Mouse (Mus musculus) intestine, embryonic 15.5 days (tissue): Measurements from ENCODE around the gene Ugt1a10. TPM values are rescaled to one million over a fixed set of nuclear protein-coding genes. Genes with fewer than 3 reads are reported as not detected.
"Not testable (repeated sequence)": the region's sequence is repeated elsewhere in the genome, so short reads cannot be mapped to it uniquely, and the experiment has no call there.

Experiments
- ATAC-seq: fragments of 200-750 bp; cut with Nextera tagmentation; 2 replicates; pipeline ENCODE4 v1.8.0; 2017; ENCODE audit warnings: moderate TSS enrichment, moderate library complexity
- H3K27ac ChIP-seq: fragments of 300-500 bp; sonication (generic); 2 replicates; pipeline ENCODE4 v1.5.1; 2015; ENCODE audit warnings: mild to moderate bottlenecking, inconsistent platforms
- H3K27me3 ChIP-seq: fragments of 300-500 bp; sonication (generic); replicated peaks from 2 replicates; pipeline ENCODE4 v1.6.1; 2015; ENCODE audit warnings: inconsistent platforms
- H3K36me3 ChIP-seq: fragments of 300-500 bp; sonication (generic); 2 replicates; pipeline ENCODE4 v1.6.1; 2015; ENCODE audit warnings: inconsistent platforms
- H3K4me1 ChIP-seq: fragments of 300-500 bp; sonication (generic); replicated peaks from 2 replicates; pipeline ENCODE4 v1.6.1; 2015; ENCODE audit warnings: inconsistent platforms
- H3K4me2 ChIP-seq: fragments of 300-500 bp; sonication (generic); replicated peaks from 2 replicates; pipeline ENCODE4 v1.6.1; 2015; ENCODE audit warnings: mild to moderate bottlenecking, inconsistent platforms
- H3K4me3 ChIP-seq: fragments of 300-500 bp; sonication (generic); replicated peaks from 2 replicates; pipeline ENCODE4 v1.5.1; 2015; ENCODE audit warnings: inconsistent platforms
- H3K9ac ChIP-seq: fragments of 300-500 bp; sonication (generic); 2 replicates; pipeline ENCODE4 v1.6.1; 2015; ENCODE audit warnings: inconsistent platforms
- H3K9me3 ChIP-seq: fragments of 300-500 bp; sonication (generic); 2 replicates; pipeline ENCODE4 v1.6.1; 2016; ENCODE audit warnings: inconsistent platforms
- WGBS: fragments of 180-500 bp; shearing (Covaris S2); methylation state at CpG from one replicate; pipeline ENCODE4 v1.1.7; 2015; 5-methylcytosine and 5-hydroxymethylcytosine counted together
- polyA plus RNA-seq: library from polyadenylated mRNA; unstranded; fragments of >200 nt; fragmentation: Nextera tagmentation; extraction: Ambion mirVana; gene quantifications from 2 replicates; pipeline ENCODE4 v1.2.1, GENCODE M21; 2015

Ugt1a10 gene
- not detected in 2 replicates for polyA plus RNA-seq

DNA sequence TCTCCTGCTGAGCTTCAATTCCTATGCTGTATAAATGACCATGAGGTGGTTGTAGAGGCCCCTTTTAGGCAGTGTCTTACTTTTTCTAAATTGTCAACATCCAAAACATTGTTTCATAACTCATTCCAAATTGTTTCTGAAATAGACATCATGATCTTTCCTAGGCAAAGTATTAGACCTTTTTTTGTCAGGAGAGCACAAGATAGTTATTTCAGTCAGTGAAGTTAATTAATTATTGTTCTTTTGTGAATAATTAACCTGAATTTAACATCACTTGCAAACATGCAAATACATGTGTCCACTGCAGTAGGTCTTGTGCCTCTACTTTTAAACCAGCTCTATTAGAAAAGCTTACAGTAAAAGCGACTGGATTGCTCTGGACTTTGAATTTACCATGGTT lies at the start of gene Ugt1a10:
TSS of gene Ugt1a10 (plus strand) at position 301 of the 400 bp plus-strand sequence.
- Histone ChIP-seq H3K4me2 (no peak within 1 kb of the TSS), H3K27me3 (no peaks in the 10 kb centered on the region), H3K4me1 (no peaks in the 10 kb centered on the region), H3K4me3 (no peak within 1 kb of the TSS), H3K36me3 (no peaks in the 10 kb centered on the region), H3K27ac (no peak within 1 kb of the TSS), H3K9me3 (no peaks in the 10 kb centered on the region), H3K9ac (no peak within 1 kb of the TSS)
- ATAC-seq, result no peak
- WGBS, result 71% methylated on average over 1 of the region's 1 CpGs

DNA sequence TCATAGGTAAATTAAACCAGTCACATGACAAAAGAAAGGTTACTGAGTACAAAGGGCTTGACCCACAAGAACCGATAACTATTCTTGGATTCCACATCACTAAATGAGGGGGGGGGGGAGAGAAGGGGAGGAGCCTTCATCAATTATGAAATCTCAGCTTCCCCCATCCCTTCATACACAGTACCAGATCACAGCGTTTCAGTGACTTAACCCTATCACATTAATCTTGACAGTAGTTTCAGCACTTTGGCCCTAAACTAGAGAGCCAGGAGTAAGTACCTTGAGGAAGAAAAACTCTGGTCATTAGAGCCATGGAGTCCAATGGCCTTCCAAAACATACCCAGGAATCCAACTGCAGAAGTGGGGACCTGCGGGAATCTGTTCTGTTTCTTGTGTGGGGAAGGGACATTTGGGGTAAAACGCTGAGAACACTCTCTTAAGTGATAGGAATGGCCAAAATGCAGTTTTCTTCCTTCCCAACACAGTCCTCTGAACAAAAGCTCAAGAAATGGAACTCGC lies 47.4 kb upstream of the Ugt1a10 start:
- Histone ChIP-seq H3K4me1 (no peaks in the 10 kb centered on the region), H3K4me2 (peak overlapping the region; percentile 71), H3K9me3 (no peaks in the 10 kb centered on the region), H3K27me3 (no peaks in the 10 kb centered on the region), H3K27ac (peak overlapping the region; percentile 87), H3K9ac (peak overlapping the region; percentile 94), H3K36me3 (no peaks in the 10 kb centered on the region; the same call in 1 of the 2 replicates), H3K4me3 (peak overlapping the region; percentile 76)
- 2% methylated on average over 5 of the region's 5 CpGs for WGBS
- ATAC-seq, result peak; percentile 77

DNA sequence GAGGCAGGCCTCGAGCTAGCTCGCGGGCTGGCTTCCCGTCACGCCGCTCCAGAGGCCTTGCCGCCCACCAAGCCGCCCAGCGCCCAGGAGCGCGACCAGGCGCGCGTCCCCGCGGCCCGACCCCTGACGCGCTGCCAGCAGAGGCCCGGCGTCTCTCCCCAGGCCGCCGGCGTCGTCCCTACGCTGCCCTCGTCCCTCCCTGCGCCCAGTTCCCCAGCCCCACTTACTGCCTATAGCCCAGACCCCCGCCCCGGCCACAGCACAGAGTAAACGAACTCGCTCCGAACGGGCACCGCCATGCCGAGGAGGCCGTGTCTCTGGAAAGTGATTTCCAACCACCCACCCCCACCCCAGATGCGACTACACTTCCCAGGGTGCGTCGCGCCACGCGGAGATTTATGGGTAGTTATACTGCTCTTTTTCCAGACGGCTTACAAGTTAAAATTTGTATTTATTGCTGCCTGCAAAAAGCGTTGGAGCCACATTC lies 46.9 kb upstream of the Ugt1a10 start, which contains the start of gene Usp40:
TSS of gene Usp40 (minus strand) at position 341 of the 487 bp plus-strand sequence.
- Histone ChIP-seq H3K4me2 (peak within 1 kb of the TSS; percentile 71), H3K4me1 (no peaks in the 10 kb centered on the region), H3K36me3 (no peaks in the 10 kb centered on the region; the same call in 1 of the 2 replicates), H3K4me3 (peak within 1 kb of the TSS; percentile 76), H3K9me3 (no peaks in the 10 kb centered on the region), H3K9ac (peak within 1 kb of the TSS; percentile 94), H3K27ac (peak within 1 kb of the TSS; percentile 87), H3K27me3 (no peaks in the 10 kb centered on the region)
- under 1% methylated on average over 45 of the region's 45 CpGs for WGBS
- ATAC-seq, result peak; percentile 96

DNA sequence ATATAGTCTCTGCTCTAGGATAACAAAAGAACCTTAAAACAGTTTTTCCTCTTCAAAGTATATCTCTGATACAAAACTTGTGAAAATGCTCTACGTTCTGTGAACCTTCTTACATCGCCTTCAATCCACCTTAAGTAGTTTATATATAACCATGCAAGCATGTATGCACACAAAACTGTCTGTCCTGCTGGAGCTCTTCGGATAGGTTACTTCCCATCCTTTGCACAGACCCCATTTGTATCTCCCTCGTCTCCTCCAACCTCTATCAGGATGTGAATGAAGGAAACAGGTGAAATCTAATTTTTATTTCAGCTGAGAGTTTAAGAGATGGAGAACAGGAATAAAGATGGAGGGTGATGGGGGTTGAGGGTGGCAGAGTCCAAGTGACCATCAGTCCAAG lies 46.5 kb upstream of the Ugt1a10 start:
- H3K4me1 ChIP-seq, result no peaks in the 10 kb centered on the region
- no peaks in the 10 kb centered on the region for H3K9me3 ChIP-seq
- H3K4me3 ChIP-seq, result peak overlapping the region; percentile 76
- 34% methylated on average over 4 of the region's 4 CpGs for WGBS
- H3K9ac ChIP-seq, result peak overlapping the region; percentile 94
- no peaks in the 10 kb centered on the region for H3K27me3 ChIP-seq
- H3K4me2 ChIP-seq, result peak overlapping the region; percentile 71
- no peaks in the 10 kb centered on the region; the same call in 1 of the 2 replicates for H3K36me3 ChIP-seq
- no peak overlapping the region for H3K27ac ChIP-seq
- 0 out of 2 replicates have a peak, but pooled peaks have one; percentile 19 for ATAC-seq

DNA sequence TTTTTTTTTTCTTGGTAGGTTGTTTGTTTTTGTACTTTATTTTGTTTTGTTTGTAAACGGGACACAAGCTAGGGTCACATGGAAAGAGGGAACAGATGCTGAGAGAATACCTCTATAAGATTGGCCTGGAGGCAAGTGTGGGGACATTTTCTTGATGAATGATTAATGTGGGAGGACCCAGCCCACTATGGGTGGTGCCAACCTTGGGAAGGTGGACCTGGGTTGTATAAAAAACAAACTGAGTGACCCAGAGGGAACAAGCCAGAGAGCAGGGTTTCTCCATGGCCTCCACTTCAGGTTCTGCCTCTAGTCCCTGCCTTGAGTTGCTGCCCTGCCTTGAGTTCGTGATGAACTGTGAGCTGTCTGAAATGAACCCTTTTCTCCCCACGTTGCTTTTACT lies 45.7 kb upstream of the Ugt1a10 start:
- Histone ChIP-seq H3K27me3 (no peaks in the 10 kb centered on the region), H3K9ac (no peak overlapping the region), H3K9me3 (no peaks in the 10 kb centered on the region), H3K4me2 (no peak overlapping the region), H3K36me3 (no peaks in the 10 kb centered on the region), H3K27ac (no peak overlapping the region), H3K4me1 (no peaks in the 10 kb centered on the region), H3K4me3 (no peak overlapping the region)
- 74% methylated on average over 3 of the region's 3 CpGs for WGBS
- no peak for ATAC-seq

DNA sequence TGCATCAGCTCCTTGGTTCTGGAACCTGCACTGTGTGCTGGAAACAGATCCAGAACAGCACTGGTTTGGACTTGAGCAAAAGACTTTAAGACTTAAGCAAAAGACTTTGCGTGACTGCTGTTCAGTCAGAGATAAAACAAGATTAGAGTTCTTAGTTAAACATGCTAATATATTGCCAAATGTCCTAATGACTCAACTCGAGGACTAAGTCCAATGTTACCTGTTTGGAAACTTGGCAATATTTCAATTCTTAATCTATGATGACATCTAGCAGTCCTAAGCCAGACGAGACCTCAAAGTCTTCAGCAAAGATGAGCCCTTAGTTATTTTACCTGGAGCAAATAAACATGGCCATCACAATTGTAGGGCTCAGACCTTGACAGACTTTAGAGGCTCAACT lies 41.5 kb upstream of the Ugt1a10 start:
- H3K9ac ChIP-seq, result no peak overlapping the region
- WGBS, result 49% methylated on average over 3 of the region's 3 CpGs
- H3K9me3 ChIP-seq, result no peaks in the 10 kb centered on the region
- no peaks in the 10 kb centered on the region for H3K4me1 ChIP-seq
- no peak overlapping the region for H3K4me3 ChIP-seq
- no peaks in the 10 kb centered on the region for H3K36me3 ChIP-seq
- H3K4me2 ChIP-seq, result no peak overlapping the region
- H3K27me3 ChIP-seq, result no peaks in the 10 kb centered on the region
- H3K27ac ChIP-seq, result no peak overlapping the region
- ATAC-seq, result peak; percentile 67; the same call in 1 of the 2 replicates

DNA sequence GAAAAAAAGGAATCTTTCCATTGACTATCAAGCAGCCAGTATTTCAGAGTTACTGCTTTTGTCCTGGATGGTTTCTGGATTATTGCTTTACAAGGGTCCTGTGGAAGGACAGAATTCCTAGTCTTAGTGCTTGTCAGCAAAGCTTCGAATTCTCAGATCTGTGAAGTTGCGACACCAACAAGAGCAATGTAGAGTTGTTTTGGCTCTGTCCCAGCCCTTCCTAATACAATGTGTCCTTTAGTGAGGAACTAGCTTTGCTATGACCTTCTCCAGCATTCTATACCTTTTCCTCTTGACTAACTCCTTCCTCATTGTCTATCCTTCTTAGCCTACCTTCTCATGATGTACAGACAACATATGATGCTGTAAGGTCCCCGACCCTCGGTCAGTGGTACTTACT lies 41.0 kb upstream of the Ugt1a10 start:
- Histone ChIP-seq H3K4me3 (no peak overlapping the region), H3K27me3 (no peaks in the 10 kb centered on the region), H3K4me2 (no peak overlapping the region), H3K27ac (no peak overlapping the region), H3K9me3 (no peaks in the 10 kb centered on the region), H3K36me3 (no peaks in the 10 kb centered on the region), H3K9ac (no peak overlapping the region), H3K4me1 (no peaks in the 10 kb centered on the region)
- no peak for ATAC-seq
- WGBS, result 91% methylated on average over 4 of the region's 4 CpGs

DNA sequence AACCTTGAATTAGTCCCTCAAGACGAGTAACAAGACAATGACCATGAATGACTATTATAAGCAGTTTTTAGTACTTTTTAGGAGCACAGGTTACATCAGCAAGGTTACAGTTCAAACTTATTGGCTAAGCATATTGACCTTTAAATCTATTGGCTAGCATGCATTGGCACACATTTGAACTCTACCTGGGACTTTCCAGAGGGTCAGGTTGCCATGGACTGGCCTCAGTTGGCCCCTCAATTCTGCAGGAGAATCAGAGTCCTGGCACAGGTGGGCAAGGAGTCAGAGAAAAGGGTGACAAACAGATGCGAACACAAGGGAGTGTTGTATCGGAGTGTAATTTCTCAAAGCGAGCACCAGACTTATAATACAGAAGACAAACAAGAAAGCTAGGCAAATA lies 40.5 kb upstream of the Ugt1a10 start:
- Histone ChIP-seq H3K4me2 (no peak overlapping the region), H3K9me3 (no peaks in the 10 kb centered on the region), H3K4me1 (no peaks in the 10 kb centered on the region), H3K27ac (no peak overlapping the region), H3K9ac (no peak overlapping the region), H3K27me3 (no peaks in the 10 kb centered on the region), H3K36me3 (no peaks in the 10 kb centered on the region), H3K4me3 (no peak overlapping the region)
- 92% methylated on average over 4 of the region's 4 CpGs for WGBS
- no peak for ATAC-seq

DNA sequence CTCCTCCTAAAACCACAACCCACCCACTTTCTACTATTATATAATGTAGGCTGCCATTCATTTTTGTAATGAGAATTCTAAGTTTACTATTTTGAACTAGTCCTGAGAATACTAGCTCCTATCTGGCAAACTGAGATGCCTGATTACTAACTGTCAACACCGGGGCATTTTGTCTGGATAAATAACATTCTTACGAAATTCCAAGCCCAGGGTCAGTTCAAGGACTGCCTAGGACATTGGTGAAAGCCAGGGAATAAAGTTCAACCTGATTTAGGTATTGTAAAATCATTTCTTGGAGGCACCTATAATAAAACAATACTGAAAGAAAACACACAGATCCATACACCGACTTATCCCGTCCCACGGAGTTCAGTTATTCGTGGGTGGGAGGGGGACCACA lies 39.8 kb upstream of the Ugt1a10 start:
- Histone ChIP-seq H3K36me3 (no peaks in the 10 kb centered on the region), H3K4me2 (no peak overlapping the region), H3K4me1 (no peaks in the 10 kb centered on the region), H3K27me3 (no peaks in the 10 kb centered on the region), H3K9me3 (no peaks in the 10 kb centered on the region), H3K9ac (no peak overlapping the region), H3K27ac (no peak overlapping the region), H3K4me3 (no peak overlapping the region)
- no peak for ATAC-seq
- WGBS, result 87% methylated on average over 6 of the region's 6 CpGs

DNA sequence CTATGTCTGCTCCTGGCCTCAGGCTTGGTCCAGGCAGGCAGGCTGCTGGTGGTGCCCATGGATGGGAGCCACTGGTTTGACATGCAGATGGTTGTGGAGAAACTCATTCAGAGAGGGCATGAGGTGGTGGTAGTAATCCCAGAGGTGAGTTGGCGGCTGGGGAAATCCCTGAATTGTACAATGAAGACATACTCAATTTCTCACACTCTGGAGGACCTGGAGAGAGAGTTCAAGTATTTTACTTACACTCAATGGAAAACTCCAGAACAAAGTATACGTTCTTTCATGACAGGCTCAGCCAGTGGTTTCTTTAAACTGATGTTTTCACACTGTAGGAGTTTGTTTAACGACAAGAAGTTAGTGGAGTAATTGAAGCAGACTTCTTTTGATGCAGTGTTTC lies 29.9 kb upstream of the Ugt1a10 start:
- H3K4me3 ChIP-seq, H3K27ac ChIP-seq, ATAC-seq, H3K4me1 ChIP-seq, H3K27me3 ChIP-seq, H3K36me3 ChIP-seq, H3K9ac ChIP-seq, H3K9me3 ChIP-seq, H3K4me2 ChIP-seq: not testable (repeated sequence)
- 69% methylated on average over 3 of the region's 3 CpGs for WGBS

DNA sequence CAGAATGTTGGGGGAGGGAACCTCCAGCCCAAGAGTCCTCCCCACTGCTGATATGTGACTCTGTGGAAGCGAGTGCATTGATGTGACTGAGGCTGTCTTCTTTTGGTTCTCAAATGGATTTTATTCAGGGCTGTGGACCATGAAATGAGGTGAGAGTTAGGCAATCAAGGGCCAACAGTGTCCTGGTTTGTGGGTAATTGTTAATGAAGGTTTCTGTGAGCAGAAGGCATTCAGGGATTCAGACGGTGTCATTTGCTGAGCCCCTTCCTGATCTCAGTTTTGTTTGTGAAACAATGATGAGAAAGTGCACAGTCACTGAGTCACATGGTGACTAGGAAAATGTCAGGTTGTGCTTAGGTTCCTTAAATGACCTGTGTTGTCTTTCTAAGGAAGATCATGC lies 12.1 kb upstream of the Ugt1a10 start:
- H3K4me3 ChIP-seq, H3K9ac ChIP-seq, H3K4me2 ChIP-seq, H3K27me3 ChIP-seq, H3K27ac ChIP-seq, H3K36me3 ChIP-seq, H3K9me3 ChIP-seq, ATAC-seq, H3K4me1 ChIP-seq: not testable (repeated sequence)
- 81% methylated on average over 1 of the region's 2 CpGs for WGBS

DNA sequence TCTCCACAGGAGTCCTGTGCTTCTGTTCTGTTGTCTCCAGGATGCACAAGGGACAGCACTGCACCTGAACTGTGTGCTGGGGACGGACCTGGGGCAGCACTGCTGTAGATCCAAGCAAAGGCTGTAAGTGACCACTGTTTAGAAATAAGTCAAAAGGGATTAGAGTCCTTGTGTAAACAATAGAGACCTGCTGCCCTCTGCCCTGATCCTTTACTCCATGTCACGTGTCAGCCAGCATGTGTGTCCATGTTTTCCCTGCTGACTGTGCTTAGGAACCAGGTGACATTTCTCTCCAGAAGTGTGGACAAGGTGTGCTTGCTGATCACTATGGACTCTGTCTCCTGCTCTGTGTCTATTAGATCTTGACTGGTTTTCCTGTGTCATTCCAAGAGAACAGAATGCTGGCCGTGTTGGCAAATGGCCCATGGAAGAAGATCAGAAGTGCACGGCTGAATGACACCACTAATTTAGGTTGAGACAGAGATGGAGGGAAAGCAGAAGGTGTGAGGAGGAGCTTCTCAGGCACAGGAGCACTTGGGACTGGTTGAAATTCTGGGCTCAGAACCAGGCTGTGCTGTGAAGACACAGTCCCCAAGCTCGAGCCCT lies 10.3 kb upstream of the Ugt1a10 start:
- H3K9me3 ChIP-seq, H3K4me3 ChIP-seq, H3K27me3 ChIP-seq, H3K9ac ChIP-seq, H3K4me2 ChIP-seq, H3K36me3 ChIP-seq, H3K27ac ChIP-seq, H3K4me1 ChIP-seq, ATAC-seq: not testable (repeated sequence)
- WGBS, result 54% methylated on average over 4 of the region's 5 CpGs

DNA sequence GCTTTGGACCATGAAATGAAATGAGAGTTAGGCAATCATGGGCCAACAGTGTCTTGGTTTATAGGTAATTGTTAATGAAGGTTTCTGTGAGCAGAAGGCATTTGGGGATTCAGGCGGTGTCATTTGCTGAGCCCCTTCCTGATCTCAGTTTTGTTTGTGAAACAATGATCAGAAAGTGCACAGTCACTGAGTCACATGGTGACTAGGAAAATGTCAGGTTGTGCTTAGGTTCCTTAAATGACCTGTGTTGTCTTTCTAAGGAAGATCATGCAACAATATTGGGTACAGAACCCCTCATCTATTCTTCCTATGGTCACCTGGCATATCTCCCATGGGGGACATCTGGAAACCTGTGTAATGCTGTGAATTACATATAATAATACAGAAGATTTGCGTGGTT lies 7.8 kb upstream of the Ugt1a10 start:
- H3K27me3 ChIP-seq, H3K9ac ChIP-seq, H3K4me1 ChIP-seq, H3K9me3 ChIP-seq, H3K27ac ChIP-seq, H3K36me3 ChIP-seq, H3K4me2 ChIP-seq, ATAC-seq, H3K4me3 ChIP-seq: not testable (repeated sequence)
- 88% methylated on average over 2 of the region's 2 CpGs for WGBS
